Mouse (Mus musculus): ENCODE measurements around the gene Rtn1. TPM values are rescaled to one million over a fixed set of nuclear protein-coding genes. Genes with fewer than 3 reads are reported as not detected.

Gene Rtn1
- polyA plus RNA-seq, 1 experiment from 2014 or later, result 1.5 TPM

DNA sequence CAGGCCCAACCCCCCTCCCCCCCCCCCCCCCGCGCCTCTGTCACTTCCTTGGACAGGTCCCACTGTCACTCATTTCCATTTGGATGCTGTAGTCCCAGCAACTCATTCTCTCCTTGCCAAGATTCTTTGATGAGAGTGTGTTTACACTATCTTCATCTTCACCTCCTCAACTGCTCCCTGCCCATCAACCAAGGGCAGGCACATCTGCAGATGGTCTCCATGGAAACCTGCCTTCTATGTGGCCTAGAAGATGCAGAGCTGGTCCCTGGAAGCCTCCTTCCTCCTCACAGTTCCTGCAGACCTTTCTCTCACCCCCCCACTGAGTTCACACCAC is 42.8 kb downstream of the Rtn1 start:
- H3K27me3 ChIP-seq (ENCODE audit: insufficient read depth, low read length), result no peaks in the 10 kb centered on the region
- H3K27ac ChIP-seq (ENCODE audit: low read depth), result no peak overlapping the region
- no CpG with 5 or more reads among the region's 2 CpGs for WGBS (ENCODE audit: insufficient replicate concordance)
- no peak for ATAC-seq
- H3K4me3 ChIP-seq (ENCODE audit: low read depth, low read length), result no peak overlapping the region
- H3K36me3 ChIP-seq (replicated peaks; ENCODE audit: insufficient read depth, low read length), result no peaks in the 10 kb centered on the region
- no peaks in the 10 kb centered on the region for H3K4me1 ChIP-seq (ENCODE audit: insufficient read depth)
- no peaks in the 10 kb centered on the region for H3K9me3 ChIP-seq (ENCODE audit: low read length)
- no peak for TF ChIP-seq EP300 (IDR thresholded peaks at IDR 0.05; ENCODE audit: low read depth)
- no peak for TF ChIP-seq CTCF (IDR thresholded peaks at IDR 0.05; ENCODE audit: low read depth)
- no peak overlapping the region for H3K4me2 ChIP-seq (ENCODE audit: low read depth, low read length)
- no peak overlapping the region for H3K9ac ChIP-seq (replicated peaks)
- DNase-seq, result no peak

DNA sequence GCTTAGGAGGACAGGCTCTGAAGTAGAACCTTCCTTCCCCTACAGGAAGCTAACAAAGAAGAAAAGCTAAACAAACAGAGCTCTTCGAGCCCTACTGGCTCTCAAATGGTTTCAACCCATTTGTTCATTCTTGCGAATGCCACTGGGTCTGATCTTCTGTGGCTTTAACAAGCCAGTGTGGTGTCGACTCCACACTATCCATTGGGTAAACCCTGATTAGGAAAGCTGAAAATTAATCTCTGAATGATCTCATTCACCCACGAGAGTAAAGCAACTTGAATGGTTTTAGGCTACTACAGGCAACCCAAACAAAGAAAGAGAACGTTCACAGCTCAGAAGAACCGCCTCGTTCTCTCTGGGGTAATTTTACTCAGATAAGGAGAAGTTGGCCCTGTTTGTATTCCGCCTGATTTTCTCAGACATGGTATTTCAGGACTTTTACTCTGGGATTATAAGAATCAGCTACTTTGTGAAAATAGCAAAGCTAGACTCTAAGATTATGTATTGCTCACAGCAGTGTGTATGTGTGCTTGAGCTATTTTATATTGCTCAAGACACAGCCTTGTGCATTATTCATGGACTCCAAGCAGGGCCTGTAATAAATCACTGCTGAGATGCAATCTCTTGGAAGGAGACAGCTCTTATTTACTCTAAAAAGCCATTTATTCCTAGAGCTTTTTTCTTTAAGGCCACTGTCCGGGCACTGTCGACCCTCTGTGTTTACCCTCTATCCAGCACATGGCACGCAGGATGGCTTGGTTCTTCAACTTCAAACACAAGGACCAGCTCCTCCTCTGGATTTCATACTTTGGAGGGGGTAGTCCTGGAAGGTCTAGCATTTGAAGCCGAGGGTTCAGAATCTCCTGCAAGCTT is 43.4 kb downstream of the Rtn1 start:
- DNase-seq (no peak), ATAC-seq (no peak)
- 63% methylated on average over 12 of the region's 12 CpGs for WGBS (ENCODE audit: insufficient replicate concordance)
- Histone ChIP-seq H3K9me3 (ENCODE audit: low read length) (no peaks in the 10 kb centered on the region), H3K4me2 (ENCODE audit: low read depth, low read length) (no peak overlapping the region), H3K27me3 (ENCODE audit: insufficient read depth, low read length) (no peaks in the 10 kb centered on the region), H3K4me3 (ENCODE audit: low read depth, low read length) (no peak overlapping the region), H3K9ac (replicated peaks) (no peak overlapping the region), H3K36me3 (replicated peaks; ENCODE audit: insufficient read depth, low read length) (no peaks in the 10 kb centered on the region), H3K4me1 (ENCODE audit: insufficient read depth) (no peaks in the 10 kb centered on the region), H3K27ac (ENCODE audit: low read depth) (no peak overlapping the region)
- TF ChIP-seq CTCF (IDR thresholded peaks at IDR 0.05; ENCODE audit: low read depth), result no peak
- TF ChIP-seq EP300 (IDR thresholded peaks at IDR 0.05; ENCODE audit: low read depth), result no peak

DNA sequence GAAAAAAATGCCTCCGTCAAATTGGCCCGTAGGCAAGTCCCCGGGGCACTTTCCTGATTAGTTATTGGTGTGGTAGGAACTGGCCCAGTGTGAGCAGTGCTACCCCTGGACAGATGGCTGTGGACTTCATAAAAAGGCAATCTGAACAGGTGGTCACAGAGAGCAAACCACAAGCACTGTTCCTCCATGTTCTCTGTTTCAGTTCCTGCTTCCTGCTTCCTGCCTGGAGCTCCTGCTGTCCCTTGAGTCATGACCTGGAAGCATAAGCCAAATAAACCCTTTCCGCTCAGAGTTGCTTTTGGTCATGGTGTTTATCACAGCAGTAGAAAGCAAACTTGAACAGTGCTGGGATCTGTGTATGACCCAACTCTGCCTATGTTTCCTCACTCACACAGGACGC is 44.3 kb downstream of the Rtn1 start:
- no peak for DNase-seq
- TF ChIP-seq EP300 (IDR thresholded peaks at IDR 0.05; ENCODE audit: low read depth) (no peak), CTCF (IDR thresholded peaks at IDR 0.05; ENCODE audit: low read depth) (no peak)
- H3K27me3 ChIP-seq (ENCODE audit: insufficient read depth, low read length), result no peaks in the 10 kb centered on the region
- no peak overlapping the region for H3K4me2 ChIP-seq (ENCODE audit: low read depth, low read length)
- no peak overlapping the region for H3K27ac ChIP-seq (ENCODE audit: low read depth)
- H3K4me3 ChIP-seq (ENCODE audit: low read depth, low read length), result no peak overlapping the region
- no peaks in the 10 kb centered on the region for H3K36me3 ChIP-seq (replicated peaks; ENCODE audit: insufficient read depth, low read length)
- no peaks in the 10 kb centered on the region for H3K4me1 ChIP-seq (ENCODE audit: insufficient read depth)
- no peaks in the 10 kb centered on the region for H3K9me3 ChIP-seq (ENCODE audit: low read length)
- WGBS (ENCODE audit: insufficient replicate concordance), result 79% methylated on average over 5 of the region's 5 CpGs
- no peak overlapping the region for H3K9ac ChIP-seq (replicated peaks)
- no peak for ATAC-seq

DNA sequence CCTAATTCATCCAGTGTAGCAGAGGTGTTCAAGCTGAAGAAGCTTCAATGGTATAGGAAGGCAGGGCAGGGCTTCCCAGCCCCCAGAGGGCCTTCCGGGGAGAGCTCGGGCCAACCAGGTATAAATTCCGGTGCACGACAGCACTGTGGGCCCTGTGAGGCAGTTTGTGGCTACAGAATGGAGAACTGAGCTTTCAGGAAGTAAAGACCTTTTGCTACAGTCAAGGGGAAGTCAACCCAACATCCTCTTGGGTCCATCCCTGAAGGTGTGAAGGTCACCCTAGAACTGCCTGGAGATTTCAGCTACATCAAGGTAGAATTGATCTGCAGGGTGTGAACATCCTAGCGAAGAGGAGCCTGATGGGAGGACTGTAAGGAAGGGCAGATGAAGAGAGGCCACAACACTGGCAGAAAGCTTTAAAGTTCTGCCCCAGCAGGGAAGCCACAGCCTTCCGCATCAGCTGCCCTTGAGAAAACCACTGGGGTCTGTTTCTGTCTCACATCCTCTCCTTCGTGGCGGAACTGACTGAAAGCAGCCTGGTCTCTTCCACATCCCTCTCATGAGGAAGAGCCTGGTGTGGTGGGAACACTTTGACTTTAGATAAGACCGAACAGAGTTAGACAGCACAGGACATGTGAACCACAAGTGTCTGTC is 47.0 kb downstream of the Rtn1 start:
- Histone ChIP-seq H3K4me2 (ENCODE audit: low read depth, low read length) (peak overlapping the region; percentile 15; the same call in 1 of the 2 replicates), H3K4me1 (ENCODE audit: insufficient read depth) (no peaks in the 10 kb centered on the region), H3K36me3 (replicated peaks; ENCODE audit: insufficient read depth, low read length) (no peaks in the 10 kb centered on the region), H3K9ac (replicated peaks) (no peak overlapping the region), H3K27me3 (ENCODE audit: insufficient read depth, low read length) (no peaks in the 10 kb centered on the region), H3K9me3 (ENCODE audit: low read length) (no peaks in the 10 kb centered on the region), H3K4me3 (ENCODE audit: low read depth, low read length) (no peak overlapping the region), H3K27ac (ENCODE audit: low read depth) (peak overlapping the region; percentile 53)
- DNase-seq, result peak; percentile 35
- 31% methylated on average over 9 of the region's 9 CpGs for WGBS (ENCODE audit: insufficient replicate concordance)
- TF ChIP-seq EP300 (IDR thresholded peaks at IDR 0.05; ENCODE audit: low read depth), result no peak
- no peak for TF ChIP-seq CTCF (IDR thresholded peaks at IDR 0.05; ENCODE audit: low read depth)
- ATAC-seq, result peak; percentile 73

DNA sequence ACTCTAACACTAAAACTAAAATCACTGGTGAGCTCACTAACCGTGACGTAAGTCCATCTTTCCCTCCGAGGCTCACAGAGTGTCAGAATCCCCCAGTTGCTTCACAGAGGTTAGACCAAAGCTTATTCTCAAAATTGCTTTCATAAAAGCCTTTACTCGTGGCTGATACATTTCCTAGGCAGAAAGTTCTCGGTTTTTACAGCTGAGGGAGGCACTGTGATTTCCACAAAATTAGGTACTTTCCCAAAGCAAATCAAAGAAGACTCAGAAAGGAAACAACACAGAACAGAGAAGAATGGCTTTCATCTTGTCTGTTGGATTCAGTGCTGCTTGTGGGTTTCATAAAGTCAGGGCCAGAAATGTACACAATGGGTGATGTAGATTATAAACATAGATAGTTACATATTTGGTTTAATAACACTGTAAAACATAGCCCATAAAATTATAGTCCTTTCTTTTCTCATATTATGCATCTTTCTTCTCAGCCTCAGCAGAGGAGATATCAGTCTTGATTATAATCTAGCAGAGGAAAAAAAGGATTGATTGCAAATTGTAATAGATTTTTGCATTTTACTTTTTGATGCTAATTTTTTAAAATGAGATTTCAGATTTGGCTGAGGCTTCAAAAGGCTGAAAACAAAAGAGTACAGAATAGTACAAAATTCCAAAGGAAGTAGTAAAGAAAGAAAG is 47.8 kb downstream of the Rtn1 start:
- H3K27ac ChIP-seq (ENCODE audit: low read depth), result peak overlapping the region; percentile 53; the same call in 1 of the 2 replicates
- DNase-seq, result no peak
- no peaks in the 10 kb centered on the region for H3K9me3 ChIP-seq (ENCODE audit: low read length)
- WGBS (ENCODE audit: insufficient replicate concordance), result 69% methylated on average over 5 of the region's 5 CpGs
- H3K4me1 ChIP-seq (ENCODE audit: insufficient read depth), result no peaks in the 10 kb centered on the region
- H3K36me3 ChIP-seq (replicated peaks; ENCODE audit: insufficient read depth, low read length), result no peaks in the 10 kb centered on the region
- no peak overlapping the region for H3K4me3 ChIP-seq (ENCODE audit: low read depth, low read length)
- no peak overlapping the region for H3K4me2 ChIP-seq (ENCODE audit: low read depth, low read length)
- H3K27me3 ChIP-seq (ENCODE audit: insufficient read depth, low read length), result no peaks in the 10 kb centered on the region
- no peak for TF ChIP-seq EP300 (IDR thresholded peaks at IDR 0.05; ENCODE audit: low read depth)
- no peak for ATAC-seq
- H3K9ac ChIP-seq (replicated peaks), result no peak overlapping the region

DNA sequence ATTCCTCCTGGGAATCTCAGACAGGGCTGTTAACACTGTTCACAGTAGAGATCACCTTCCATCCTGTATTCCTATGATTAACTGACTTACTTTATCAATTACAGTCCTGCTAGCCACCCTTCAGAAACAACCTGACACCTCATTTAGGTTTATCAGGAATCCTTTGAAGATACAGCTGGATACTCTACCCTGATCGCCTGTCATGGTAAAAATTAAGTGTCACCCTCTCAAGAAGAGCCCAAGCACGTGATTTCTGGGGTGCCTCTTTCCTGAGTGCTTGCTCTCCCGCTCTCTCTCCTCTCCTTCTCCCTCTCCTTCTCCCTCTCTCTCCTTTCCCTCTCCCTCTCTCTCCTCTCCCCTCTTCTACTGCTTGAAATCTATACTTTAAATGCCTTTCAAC is 49.0 kb downstream of the Rtn1 start:
- DNase-seq (no peak), ATAC-seq (no peak)
- Histone ChIP-seq H3K4me3 (ENCODE audit: low read depth, low read length) (no peak overlapping the region), H3K27ac (ENCODE audit: low read depth) (no peak overlapping the region), H3K4me1 (ENCODE audit: insufficient read depth) (no peaks in the 10 kb centered on the region), H3K9me3 (ENCODE audit: low read length) (no peaks in the 10 kb centered on the region), H3K4me2 (ENCODE audit: low read depth, low read length) (no peak overlapping the region), H3K36me3 (replicated peaks; ENCODE audit: insufficient read depth, low read length) (no peaks in the 10 kb centered on the region), H3K27me3 (ENCODE audit: insufficient read depth, low read length) (no peaks in the 10 kb centered on the region), H3K9ac (replicated peaks) (no peak overlapping the region)
- TF ChIP-seq CTCF (IDR thresholded peaks at IDR 0.05; ENCODE audit: low read depth) (no peak), EP300 (IDR thresholded peaks at IDR 0.05; ENCODE audit: low read depth) (no peak)
- WGBS (ENCODE audit: insufficient replicate concordance), result 56% methylated on average over 3 of the region's 3 CpGs
